In genomic region chr17:78200561-78201220, GRCm38 (mm10) we compare ENCODE assay signal across 8 mouse cellular contexts. TPM values are rescaled to one million over a fixed set of nuclear protein-coding genes. Genes with fewer than 3 reads are reported as not detected.
DNase-seq lines count a peak whose midpoint lies in the region; ATAC-seq lines count a peak whose summit lies in the region.

No protein-coding gene starts in this region.

- peak; percentile 72 for DNase-seq in CD4-positive, CD25-positive, alpha-beta regulatory T cell, adult 2 months (ENCODE audit: low read depth, low spot score)
- peak; percentile 52 for DNase-seq in adrenal gland, postnatal 25 days
- peak; percentile 69 to 83 for DNase-seq in kidney, postnatal 4 days
- peak; percentile 62 for DNase-seq in thymus, postnatal 14 days

- peak overlapping the region; percentile 98 for H3K27ac ChIP-seq in embryonic facial prominence, embryonic 12.5 days
- H3K27ac ChIP-seq in heart, embryonic 16.5 days (ENCODE audit: low read length), result peak overlapping the region; percentile 87
- peak overlapping the region; percentile 86 for H3K27ac ChIP-seq in lung, embryonic 16.5 days (ENCODE audit: low read length)

- peak overlapping the region; percentile 85 for H3K4me3 ChIP-seq in embryonic facial prominence, embryonic 12.5 days
- H3K4me3 ChIP-seq in heart, embryonic 16.5 days (ENCODE audit: low read length), result peak overlapping the region; percentile 75
- H3K4me3 ChIP-seq in lung, embryonic 16.5 days (ENCODE audit: low read length), result peak overlapping the region; percentile 71

- peaks cover 6% of the 10 kb centered on the region; the same call in 1 of the 2 replicates for H3K27me3 ChIP-seq in embryonic facial prominence, embryonic 12.5 days
- no peaks in the 10 kb centered on the region for H3K27me3 ChIP-seq in heart, embryonic 16.5 days (ENCODE audit: control insufficient read depth, insufficient read depth, low read length)
- peaks cover 31% of the 10 kb centered on the region for H3K27me3 ChIP-seq in lung, embryonic 16.5 days (ENCODE audit: control insufficient read depth, insufficient read depth, low read depth, low read length)

- no peaks in the 10 kb centered on the region for H3K9me3 ChIP-seq in embryonic facial prominence, embryonic 12.5 days
- no peaks in the 10 kb centered on the region for H3K9me3 ChIP-seq in heart, embryonic 16.5 days (replicated peaks; ENCODE audit: control insufficient read depth, low read length)
- H3K9me3 ChIP-seq in lung, embryonic 16.5 days (ENCODE audit: control insufficient read depth, low read length), result no peaks in the 10 kb centered on the region

- peak; percentile 58 for ATAC-seq in embryonic facial prominence, embryonic 12.5 days (ENCODE audit: insufficient number of reproducible peaks, insufficient read depth, low FRiP score, low TSS enrichment)
- ATAC-seq in heart, embryonic 16.5 days (replicated peaks; ENCODE audit: extremely low read depth, insufficient read depth, low FRiP score), result peak; percentile 46
- ATAC-seq in lung, embryonic 16.5 days (ENCODE audit: low read depth), result peak; percentile 57
- ATAC-seq in neutrophil, adult 5-6 weeks (ENCODE audit: extremely low read depth, insufficient number of reproducible peaks, low FRiP score, poor library complexity, severe bottlenecking), result peak; percentile 30; the same call in 1 of the 2 replicates

- H3K9ac ChIP-seq in embryonic facial prominence, embryonic 12.5 days, result peak overlapping the region; percentile 83
- peak overlapping the region; percentile 84 for H3K9ac ChIP-seq in heart, embryonic 16.5 days (ENCODE audit: low read length)
- H3K9ac ChIP-seq in lung, embryonic 16.5 days (ENCODE audit: low read length), result peak overlapping the region; percentile 76

- under 1% methylated on average over 66 of the region's 73 CpGs for WGBS in embryonic facial prominence, embryonic 12.5 days
- under 1% methylated on average over 51 of the region's 73 CpGs for WGBS in heart, embryonic 16.5 days
- WGBS in lung, embryonic 16.5 days, result under 1% methylated on average over 57 of the region's 73 CpGs

- peaks cover 19% of the 10 kb centered on the region for H3K4me1 ChIP-seq in embryonic facial prominence, embryonic 12.5 days
- H3K4me1 ChIP-seq in heart, embryonic 16.5 days (ENCODE audit: control insufficient read depth, insufficient read depth, low read length), result peaks cover 28% of the 10 kb centered on the region
- peaks cover 18% of the 10 kb centered on the region for H3K4me1 ChIP-seq in lung, embryonic 16.5 days (replicated peaks; ENCODE audit: control insufficient read depth, insufficient read depth, low read length)

- H3K36me3 ChIP-seq in embryonic facial prominence, embryonic 12.5 days, result no peaks in the 10 kb centered on the region
- H3K36me3 ChIP-seq in heart, embryonic 16.5 days (ENCODE audit: control insufficient read depth, insufficient read depth), result no peaks in the 10 kb centered on the region
- H3K36me3 ChIP-seq in lung, embryonic 16.5 days (ENCODE audit: control insufficient read depth, insufficient read depth, low read length), result no peaks in the 10 kb centered on the region

- H3K4me2 ChIP-seq in embryonic facial prominence, embryonic 12.5 days (replicated peaks), result peak overlapping the region; percentile 98
- H3K4me2 ChIP-seq in heart, embryonic 16.5 days (ENCODE audit: low read depth, low read length), result peak overlapping the region; percentile 98
- H3K4me2 ChIP-seq in lung, embryonic 16.5 days (ENCODE audit: low read depth, low read length), result peak overlapping the region; percentile 86

RNA-seq across cellular contexts. Expression of gene Crim1, which starts 0.6 kb away (rescaled TPM):
- 38.5 and 45.9 TPM in 2 replicates for total RNA-seq in adrenal gland, postnatal 25 days (2021)
- polyA plus RNA-seq in embryonic facial prominence, embryonic 12.5 days (2016; fragmentation: Nextera tagmentation; extraction: Ambion mirVana), result 5.9 and 6.9 TPM in 2 replicates
- polyA plus RNA-seq in heart, embryonic 16.5 days (2015; fragmentation: Nextera tagmentation; extraction: Ambion mirVana), result 2.3 and 2.7 TPM in 2 replicates
- polyA plus RNA-seq in lung, embryonic 16.5 days (2015; fragmentation: Nextera tagmentation; extraction: Ambion mirVana), result 4.7 and 5.1 TPM in 2 replicates
- 4.3 and 7.2 TPM in 2 replicates for total RNA-seq in neutrophil, adult 5-6 weeks (2017)

Comparison
In these comparisons a context has a peak if more than half of its experiments do, and no peak if none do; other contexts are left out.
1. Peak in every context shown above with its lines: DNase-seq, ATAC-seq, H3K4me3 ChIP-seq and H3K27ac ChIP-seq.